Mouse (Mus musculus) hindbrain, postnatal 0 days (tissue): ENCODE data around the gene Parp2. TPM values are rescaled to one million over a fixed set of nuclear protein-coding genes. Genes with fewer than 3 reads are reported as not detected.
A peak's percentile ranks its signal among the peaks of the same experiment; 100 is the strongest.

Experiments used
- ATAC-seq: fragments of 200-750 bp; cut with Nextera tagmentation; 2 replicates; pipeline ENCODE4 v1.8.0; 2017; ENCODE audit warnings: mild to moderate bottlenecking, moderate TSS enrichment, moderate library complexity
- DNase-seq: peaks from one replicate; pipeline ENCODE4 v3.0.0-alpha.2; 2015; ENCODE audit warnings: low spot score
- H3K27ac ChIP-seq: fragments of 300-500 bp; sonication (generic); 2 replicates; pipeline ENCODE4 v1.5.1; 2014; ENCODE audit warnings: mild to moderate bottlenecking
- H3K27me3 ChIP-seq: fragments of 300-500 bp; sonication (generic); 2 replicates; pipeline ENCODE4 v1.6.1; 2014; ENCODE audit warnings: low read length, mixed read lengths; ENCODE audit not compliant: insufficient read depth
- H3K36me3 ChIP-seq: fragments of 300-500 bp; sonication (generic); 2 replicates; pipeline ENCODE4 v1.6.1; 2014; ENCODE audit warnings: low read length, mixed read lengths; ENCODE audit not compliant: insufficient read depth
- H3K4me1 ChIP-seq: fragments of 300-500 bp; sonication (generic); 2 replicates; pipeline ENCODE4 v1.6.1; 2014; ENCODE audit warnings: antibody characterized with exemption, low read length, mixed read lengths; ENCODE audit not compliant: insufficient read depth
- H3K4me2 ChIP-seq: fragments of 300-500 bp; sonication (generic); 2 replicates; pipeline ENCODE4 v1.6.1; 2014; ENCODE audit warnings: low read depth, mild to moderate bottlenecking, low read length, moderate library complexity, mixed read lengths
- H3K4me3 ChIP-seq: fragments of 300-500 bp; sonication (generic); 2 replicates; pipeline ENCODE4 v1.5.1; 2014; ENCODE audit warnings: low read length
- H3K9ac ChIP-seq: fragments of 300-500 bp; sonication (generic); replicated peaks from 2 replicates; pipeline ENCODE4 v1.6.1; 2014; ENCODE audit warnings: mild to moderate bottlenecking, low read length, moderate library complexity, mixed read lengths
- H3K9me3 ChIP-seq: fragments of 300-500 bp; sonication (generic); 2 replicates; pipeline ENCODE4 v1.6.1; 2016; ENCODE audit warnings: low read length, mixed read lengths
- CTCF ChIP-seq: IDR thresholded peaks from 2 replicates; pipeline ENCODE4 v1.5.1; 2016; ENCODE audit warnings: antibody characterized with exemption, control low read depth, low read depth
- WGBS: fragments of 180-500 bp; shearing (Covaris S2); extraction: QIAGEN DNeasy Blood & Tissue Kit; methylation state at CpG from one replicate; pipeline ENCODE4 v1.1.7; 2014; 5-methylcytosine and 5-hydroxymethylcytosine counted together
- polyA plus RNA-seq: library from polyadenylated mRNA; unstranded; fragments of >200 nt; fragmentation: Nextera tagmentation; extraction: Ambion mirVana; gene quantifications from 2 replicates; pipeline ENCODE4 v1.2.1, GENCODE M21; 2015
- total RNA-seq: library from RNA; depleted of rRNA; stranded (reverse); fragments of >200 nt; gene quantifications from 2 replicates; pipeline ENCODE4 v1.2.3, GENCODE M21; 2014; rRNA removed

Parp2 gene
- 19.7 and 21.1 TPM in 2 replicates for total RNA-seq
- polyA plus RNA-seq: 36.2 and 36.6 TPM in 2 replicates

DNA sequence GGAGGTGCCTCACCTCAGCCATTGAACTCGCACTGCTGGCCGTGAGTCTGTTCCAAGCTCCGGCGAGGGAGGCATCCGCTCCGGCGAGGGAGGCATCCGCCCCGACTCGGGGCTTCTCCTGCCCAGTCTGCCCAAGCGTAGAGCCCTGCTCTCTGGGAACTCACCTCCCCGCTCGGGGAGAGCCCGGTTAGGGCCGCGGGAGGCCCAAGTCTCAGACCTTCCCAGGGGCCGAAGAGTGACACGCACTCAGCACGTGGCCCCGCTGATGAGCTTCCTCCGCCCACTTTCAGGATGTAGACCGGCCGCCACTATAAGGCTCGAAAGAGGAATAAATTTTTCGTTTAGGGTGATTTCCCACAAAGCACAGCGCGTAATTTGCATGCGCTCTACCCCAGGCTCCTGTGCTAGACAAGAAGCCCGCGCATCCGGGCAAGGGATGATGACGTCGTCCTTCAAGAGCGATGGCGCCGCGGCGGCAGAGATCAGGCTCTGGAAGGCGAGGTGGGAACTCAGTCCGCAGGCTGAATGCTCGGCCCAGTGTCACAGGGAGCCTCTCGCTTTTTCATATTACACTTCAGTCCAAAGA is at the start of gene Parp2, which contains the start of gene Ccnb1ip1:
TSS of gene Parp2 (plus strand) at position 355 of the 586 bp plus-strand sequence.
TSS of gene Ccnb1ip1 (minus strand) at position 246 of the 586 bp plus-strand sequence.
- peak; percentile 99 for ATAC-seq

DNA sequence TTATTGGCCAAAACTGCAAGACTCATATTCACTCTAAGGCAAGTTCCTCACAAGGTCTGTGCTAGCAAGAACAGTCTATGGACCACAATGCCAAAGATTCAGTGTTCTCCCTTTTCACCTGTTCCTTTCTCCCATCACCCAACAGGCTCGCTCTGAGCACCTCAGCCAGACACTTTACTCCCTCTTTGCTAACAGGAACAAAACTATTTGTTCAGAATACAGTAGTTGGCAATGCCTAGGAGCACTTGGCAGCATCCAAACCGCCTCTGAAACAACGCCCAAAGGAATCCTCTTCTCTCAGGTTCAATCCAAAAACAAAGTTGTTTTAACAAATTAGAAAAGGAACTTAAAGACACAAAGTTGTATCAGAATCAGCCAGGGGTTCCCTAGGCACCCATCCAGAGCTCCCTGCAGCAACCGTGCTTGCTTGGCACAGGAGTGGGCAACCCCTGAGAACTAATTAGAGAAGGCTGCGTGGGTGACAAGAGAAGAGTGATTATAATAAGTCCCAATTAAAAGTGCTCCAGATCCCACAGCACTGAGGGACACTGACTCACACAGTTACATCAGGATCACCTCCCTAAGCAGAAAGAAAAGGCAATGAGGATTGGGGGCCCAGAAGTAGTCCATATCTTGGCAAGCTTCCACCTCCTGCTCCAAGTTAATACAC is 49.1 kb upstream of the Parp2 start:
- H3K4me1 ChIP-seq: no peaks in the 10 kb centered on the region
- 55% methylated on average over 5 of the region's 5 CpGs for WGBS
- no peak overlapping the region for H3K27ac ChIP-seq
- H3K36me3 ChIP-seq: no peaks in the 10 kb centered on the region; the same call in 1 of the 2 replicates
- no peak overlapping the region for H3K9ac ChIP-seq
- no peaks in the 10 kb centered on the region for H3K27me3 ChIP-seq
- peak; percentile 1 for DNase-seq
- H3K9me3 ChIP-seq: no peaks in the 10 kb centered on the region
- H3K4me3 ChIP-seq: no peak overlapping the region
- H3K4me2 ChIP-seq: no peak overlapping the region
- ATAC-seq: no peak
- TF ChIP-seq CTCF: no peak

More for the DNA sequence above, at the start of gene Parp2, which contains the start of gene Ccnb1ip1:
- Histone ChIP-seq H3K4me3 (peak within 1 kb of the TSS; percentile 63), H3K36me3 (peaks cover 12% of the 10 kb centered on the region), H3K9me3 (no peaks in the 10 kb centered on the region), H3K4me1 (no peaks in the 10 kb centered on the region; the same call in 1 of the 2 replicates), H3K27me3 (no peaks in the 10 kb centered on the region), H3K4me2 (peak within 1 kb of the TSS; percentile 73), H3K27ac (peak within 1 kb of the TSS; percentile 86), H3K9ac (peak within 1 kb of the TSS; percentile 63)
- WGBS: under 1% methylated on average over 42 of the region's 42 CpGs
- no peak for TF ChIP-seq CTCF
- peak; percentile 98 for DNase-seq

DNA sequence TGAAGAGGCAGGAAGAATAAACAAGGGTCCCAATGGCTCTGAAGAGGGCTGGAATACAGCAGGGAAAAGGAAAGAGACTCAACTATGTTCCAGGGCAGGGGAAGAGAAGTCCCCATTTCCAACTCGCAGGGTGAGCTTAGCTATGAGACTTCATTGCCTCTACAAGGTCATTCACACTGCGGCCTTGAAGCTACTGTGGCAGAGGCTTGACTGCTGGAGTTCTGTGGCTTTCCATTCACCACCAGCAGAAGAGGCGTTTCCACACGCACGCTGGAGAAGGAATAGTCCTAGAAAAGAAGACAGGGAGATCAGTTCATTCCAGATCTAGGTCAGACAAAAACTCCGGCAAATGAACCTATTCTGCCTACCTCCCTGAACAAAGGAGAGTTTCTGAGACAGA is 41.9 kb upstream of the Parp2 start:
- H3K4me1 ChIP-seq: no peaks in the 10 kb centered on the region
- no peak overlapping the region for H3K4me2 ChIP-seq
- no peaks in the 10 kb centered on the region for H3K27me3 ChIP-seq
- no peak for ATAC-seq
- no peak for TF ChIP-seq CTCF
- H3K36me3 ChIP-seq: peaks cover 39% of the 10 kb centered on the region
- H3K27ac ChIP-seq: no peak overlapping the region
- no peak overlapping the region for H3K9ac ChIP-seq
- 93% methylated on average over 6 of the region's 6 CpGs for WGBS
- DNase-seq: no peak
- H3K4me3 ChIP-seq: no peak overlapping the region
- no peaks in the 10 kb centered on the region for H3K9me3 ChIP-seq

DNA sequence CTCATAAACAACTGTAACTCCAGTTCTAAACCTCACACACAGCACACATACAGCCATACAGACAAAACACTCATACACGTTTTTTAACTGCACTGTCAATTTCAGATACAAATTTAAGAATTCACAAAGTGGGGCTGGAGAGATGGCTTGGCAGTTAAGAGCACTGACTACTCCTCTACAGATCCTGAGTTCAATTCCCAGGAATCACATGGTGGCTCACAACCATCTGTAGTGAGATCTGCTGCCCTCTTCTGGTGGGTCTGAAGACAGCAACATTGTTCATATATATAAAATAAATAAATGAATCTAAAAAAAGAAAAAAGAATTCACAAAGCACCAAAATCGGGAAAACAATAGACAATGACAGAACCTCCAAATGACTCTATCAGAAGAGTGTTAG is 36.3 kb upstream of the Parp2 start:
- Histone ChIP-seq H3K27me3 (no peaks in the 10 kb centered on the region), H3K9ac (no peak overlapping the region), H3K9me3 (no peaks in the 10 kb centered on the region), H3K36me3 (peaks cover 74% of the 10 kb centered on the region), H3K4me3 (no peak overlapping the region), H3K4me1 (no peaks in the 10 kb centered on the region), H3K27ac (no peak overlapping the region), H3K4me2 (no peak overlapping the region)
- ATAC-seq: no peak
- WGBS: 89% methylated on average over 2 of the region's 2 CpGs
- DNase-seq: no peak
- peak; percentile 48 for TF ChIP-seq CTCF

DNA sequence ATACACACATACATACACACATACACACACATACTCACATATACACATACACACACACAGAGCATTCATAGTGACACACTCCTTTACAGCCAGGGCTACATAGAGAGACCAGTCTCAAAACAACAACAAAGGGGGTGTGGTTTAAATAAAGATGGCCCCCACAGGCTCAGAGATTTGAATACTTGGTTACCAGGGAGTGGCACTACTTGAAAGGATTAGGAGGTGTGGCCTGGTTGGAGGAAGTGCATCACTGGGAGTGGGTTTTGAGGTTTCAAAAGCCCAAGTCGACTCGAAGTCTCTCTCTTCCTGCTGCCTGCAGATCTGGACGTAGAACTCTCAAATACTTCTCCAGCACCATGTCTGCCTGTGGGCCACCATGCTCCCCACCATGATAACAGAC is 25.5 kb upstream of the Parp2 start:
- no peaks in the 10 kb centered on the region for H3K9me3 ChIP-seq
- H3K4me2 ChIP-seq: no peak overlapping the region
- no peak for TF ChIP-seq CTCF
- no peak overlapping the region for H3K27ac ChIP-seq
- ATAC-seq: no peak
- no peak for DNase-seq
- no peaks in the 10 kb centered on the region for H3K27me3 ChIP-seq
- no peak overlapping the region for H3K4me3 ChIP-seq
- H3K36me3 ChIP-seq: peaks cover 18% of the 10 kb centered on the region
- H3K4me1 ChIP-seq: 0 out of 2 replicates have a peak, but pooled peaks cover 6% of the 10 kb centered on the region
- WGBS: 98% methylated on average over 3 of the region's 3 CpGs
- no peak overlapping the region for H3K9ac ChIP-seq

DNA sequence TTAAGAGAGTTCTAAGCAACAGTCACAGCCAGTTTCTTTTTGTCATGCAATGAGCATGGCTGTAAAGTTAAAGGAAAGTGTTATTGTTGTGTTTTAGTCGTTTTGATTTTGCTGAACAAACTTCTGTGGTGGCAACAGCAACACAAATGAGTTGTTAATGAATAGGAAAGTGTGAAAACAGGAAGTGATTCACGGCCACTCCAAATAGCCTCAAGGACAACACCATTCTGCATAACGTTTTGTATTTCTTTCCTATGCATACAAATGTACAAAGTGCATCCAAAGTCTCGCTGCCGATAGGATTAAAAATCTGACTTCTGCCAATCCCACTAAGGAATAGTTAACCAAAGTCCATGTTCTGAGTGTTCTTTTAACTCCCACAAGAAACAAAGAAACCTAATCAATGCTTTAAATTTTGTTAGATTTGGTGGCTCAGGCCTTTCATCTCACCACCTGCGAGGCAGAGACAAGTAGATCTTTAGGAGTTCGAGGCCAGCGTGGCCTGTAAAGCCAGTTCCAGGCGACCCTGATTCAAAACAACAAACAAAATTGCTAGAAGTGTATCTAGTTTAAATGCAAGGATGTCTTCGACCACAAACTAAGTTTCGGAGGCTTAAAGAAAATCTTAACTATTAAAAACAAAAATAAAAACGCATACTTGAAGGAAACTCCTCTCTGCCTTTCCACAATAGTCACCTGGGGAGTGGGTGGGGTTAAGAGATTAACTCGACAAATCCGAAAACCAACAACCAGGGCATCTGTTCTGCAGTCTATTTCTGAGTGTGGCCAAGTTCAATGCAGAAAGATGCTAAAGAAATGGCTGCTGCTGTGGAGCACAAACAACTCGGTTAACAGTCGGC is 23.0 kb upstream of the Parp2 start:
- no peaks in the 10 kb centered on the region for H3K27me3 ChIP-seq
- H3K27ac ChIP-seq: peak overlapping the region; percentile 88; the same call in 1 of the 2 replicates
- TF ChIP-seq CTCF: no peak
- DNase-seq: peak; percentile 27
- 0 out of 2 replicates have a peak, but pooled peaks cover 11% of the 10 kb centered on the region for H3K36me3 ChIP-seq
- 0 out of 2 replicates have a peak, but pooled peaks cover 6% of the 10 kb centered on the region for H3K4me1 ChIP-seq
- peak overlapping the region; percentile 81 for H3K4me3 ChIP-seq
- no peak for ATAC-seq
- H3K9ac ChIP-seq: peak overlapping the region; percentile 75
- peak overlapping the region; percentile 65 for H3K4me2 ChIP-seq
- WGBS: 19% methylated on average over 16 of the region's 16 CpGs
- H3K9me3 ChIP-seq: no peaks in the 10 kb centered on the region
